Mouse (Mus musculus): ENCODE data around the gene Ptprn.
A peak's percentile ranks its signal among the peaks of the same experiment; 100 is the strongest.
"Not testable (repeated sequence)": the region's sequence is repeated elsewhere in the genome, so short reads cannot be mapped to it uniquely, and the experiment has no call there.

Ptprn gene

GRCm38 (mm10) chr1:75253029-75253428, 11.3 kb downstream of the Ptprn start:
- no peak for DNase-seq (ENCODE audit: extremely low spot score, low spot score)

GRCm38 (mm10) chr1:75252308-75252707, 12.0 kb downstream of the Ptprn start:
- DNase-seq (ENCODE audit: extremely low spot score, low spot score) = no peak

- peak; percentile 80 for DNase-seq (ENCODE audit: extremely low spot score, low spot score)
Measured at GRCm38 (mm10) chr1:75251112-75251970, 13.0 kb downstream of the Ptprn start.

- DNase-seq (ENCODE audit: extremely low spot score, low spot score) = no peak
Measured at GRCm38 (mm10) chr1:75250498-75250897, 13.8 kb downstream of the Ptprn start.

GRCm38 (mm10) chr1:75248041-75248772, 16.1 kb downstream of the Ptprn start:
- no peak for DNase-seq (ENCODE audit: extremely low spot score, low spot score)

GRCm38 (mm10) chr1:75247071-75247930, 17.0 kb downstream of the Ptprn start:
- DNase-seq (ENCODE audit: extremely low spot score, low spot score) = no peak

- no peak for DNase-seq (ENCODE audit: extremely low spot score, low spot score)
Measured at GRCm38 (mm10) chr1:75244836-75245235, 19.5 kb downstream of the Ptprn start.

- DNase-seq (ENCODE audit: extremely low spot score, low spot score) = no peak
Measured at GRCm38 (mm10) chr1:75244175-75244826, 20.0 kb downstream of the Ptprn start.

GRCm38 (mm10) chr1:75243411-75243810, 20.9 kb downstream of the Ptprn start:
- no peak for DNase-seq (ENCODE audit: extremely low spot score, low spot score)

GRCm38 (mm10) chr1:75239591-75239990, 24.7 kb downstream of the Ptprn start:
- no peak for DNase-seq (ENCODE audit: extremely low spot score, low spot score)

- DNase-seq (ENCODE audit: extremely low spot score, low spot score) = peak; percentile 84
Measured at GRCm38 (mm10) chr1:75236117-75237050, 27.9 kb downstream of the Ptprn start, which contains the start of gene Dnajb2. Dnajb2 (plus strand) TSS chr1:75236406.

GRCm38 (mm10) chr1:75234606-75235005, 29.7 kb downstream of the Ptprn start:
- DNase-seq (ENCODE audit: extremely low spot score, low spot score) = peak; percentile 44

- DNase-seq (ENCODE audit: extremely low spot score, low spot score) = not testable (repeated sequence)
Measured at GRCm38 (mm10) chr1:75232489-75232888, 31.8 kb downstream of the Ptprn start.

- DNase-seq (ENCODE audit: extremely low spot score, low spot score) = no peak
Measured at GRCm38 (mm10) chr1:75231664-75232152, 32.6 kb downstream of the Ptprn start, which contains the start of gene A630095N17Rik. A630095N17Rik (minus strand) TSS chr1:75232102.

- no peak for DNase-seq (ENCODE audit: extremely low spot score, low spot score)
Measured at GRCm38 (mm10) chr1:75231224-75231623, 33.1 kb downstream of the Ptprn start.

- no peak for DNase-seq (ENCODE audit: extremely low spot score, low spot score)
Measured at GRCm38 (mm10) chr1:75230335-75230994, 33.8 kb downstream of the Ptprn start.

GRCm38 (mm10) chr1:75229158-75229557, 35.1 kb downstream of the Ptprn start:
- DNase-seq (ENCODE audit: extremely low spot score, low spot score) = no peak

GRCm38 (mm10) chr1:75227653-75228052, 36.6 kb downstream of the Ptprn start:
- DNase-seq (ENCODE audit: extremely low spot score, low spot score) = no peak

GRCm38 (mm10) chr1:75226138-75226537, 38.2 kb downstream of the Ptprn start:
- DNase-seq (ENCODE audit: extremely low spot score, low spot score) = no peak
